Mouse (Mus musculus) embryonic facial prominence, embryonic 15.5 days (tissue): ENCODE measurements around the gene Col19a1. TPM values are rescaled to one million over a fixed set of nuclear protein-coding genes. Genes with fewer than 3 reads are reported as not detected.

ENCODE experiments used
- ATAC-seq: fragments of 200-750 bp; cut with Nextera tagmentation; 2 replicates; pipeline ENCODE4 v1.8.0; 2017; ENCODE audit warnings: low read depth, moderate TSS enrichment; ENCODE audit not compliant: insufficient number of reproducible peaks, low FRiP score, low TSS enrichment
- H3K27ac ChIP-seq: fragments of 300-500 bp; sonication (generic); replicated peaks from 2 replicates; pipeline ENCODE4 v1.5.1; 2015; ENCODE audit warnings: mild to moderate bottlenecking, inconsistent platforms
- H3K27me3 ChIP-seq: fragments of 300-500 bp; sonication (generic); 2 replicates; pipeline ENCODE4 v1.6.1; 2015; ENCODE audit warnings: inconsistent platforms
- H3K36me3 ChIP-seq: fragments of 300-500 bp; sonication (generic); 2 replicates; pipeline ENCODE4 v1.6.1; 2015; ENCODE audit warnings: mild to moderate bottlenecking, inconsistent platforms
- H3K4me1 ChIP-seq: fragments of 300-500 bp; sonication (generic); 2 replicates; pipeline ENCODE4 v1.6.1; 2015; ENCODE audit warnings: inconsistent platforms
- H3K4me2 ChIP-seq: fragments of 300-500 bp; sonication (generic); replicated peaks from 2 replicates; pipeline ENCODE4 v1.6.1; 2015; ENCODE audit warnings: mild to moderate bottlenecking, inconsistent platforms
- H3K4me3 ChIP-seq: fragments of 300-500 bp; sonication (generic); replicated peaks from 2 replicates; pipeline ENCODE4 v1.5.1; 2015; ENCODE audit warnings: mild to moderate bottlenecking, inconsistent platforms
- H3K9ac ChIP-seq: fragments of 300-500 bp; sonication (generic); 2 replicates; pipeline ENCODE4 v1.6.1; 2015; ENCODE audit warnings: inconsistent platforms
- H3K9me3 ChIP-seq: fragments of 300-500 bp; sonication (generic); replicated peaks from 2 replicates; pipeline ENCODE4 v1.6.1; 2016; ENCODE audit warnings: inconsistent platforms
- WGBS: fragments of 180-500 bp; shearing (Covaris S2); methylation state at CpG from one replicate; pipeline ENCODE4 v1.1.7; 2015; 5-methylcytosine and 5-hydroxymethylcytosine counted together
- polyA plus RNA-seq: library from polyadenylated mRNA; unstranded; fragments of >200 nt; fragmentation: Nextera tagmentation; extraction: Ambion mirVana; gene quantifications from 2 replicates; pipeline ENCODE4 v1.2.1, GENCODE M21; 2015

The Col19a1 gene
- polyA plus RNA-seq, 1 experiment from 2014 or later, result 4.1 TPM

GRCm38 (mm10) chr1:24364775-24365174, 222.5 kb downstream of the Col19a1 start:
- Histone ChIP-seq H3K36me3 (no peaks in the 10 kb centered on the region), H3K27ac (no peak overlapping the region)
- WGBS, result 67% methylated on average over 7 of the region's 7 CpGs

GRCm38 (mm10) chr1:24361990-24362635, 225.2 kb downstream of the Col19a1 start:
- no peak overlapping the region for H3K4me2 ChIP-seq
- no peaks in the 10 kb centered on the region for H3K4me1 ChIP-seq
- no peaks in the 10 kb centered on the region for H3K36me3 ChIP-seq
- H3K9ac ChIP-seq, result no peak overlapping the region
- WGBS, result 61% methylated on average over 13 of the region's 13 CpGs
- no peak overlapping the region for H3K27ac ChIP-seq
- ATAC-seq, result no peak
- no peaks in the 10 kb centered on the region for H3K9me3 ChIP-seq
- no peaks in the 10 kb centered on the region for H3K27me3 ChIP-seq
- H3K4me3 ChIP-seq, result no peak overlapping the region

More at GRCm38 (mm10) chr1:24364775-24365174, 222.5 kb downstream of the Col19a1 start:
- Histone ChIP-seq H3K4me1 (no peaks in the 10 kb centered on the region), H3K9me3 (no peaks in the 10 kb centered on the region), H3K27me3 (no peaks in the 10 kb centered on the region), H3K4me2 (no peak overlapping the region), H3K4me3 (no peak overlapping the region), H3K9ac (no peak overlapping the region)
- ATAC-seq, result no peak

DNA sequence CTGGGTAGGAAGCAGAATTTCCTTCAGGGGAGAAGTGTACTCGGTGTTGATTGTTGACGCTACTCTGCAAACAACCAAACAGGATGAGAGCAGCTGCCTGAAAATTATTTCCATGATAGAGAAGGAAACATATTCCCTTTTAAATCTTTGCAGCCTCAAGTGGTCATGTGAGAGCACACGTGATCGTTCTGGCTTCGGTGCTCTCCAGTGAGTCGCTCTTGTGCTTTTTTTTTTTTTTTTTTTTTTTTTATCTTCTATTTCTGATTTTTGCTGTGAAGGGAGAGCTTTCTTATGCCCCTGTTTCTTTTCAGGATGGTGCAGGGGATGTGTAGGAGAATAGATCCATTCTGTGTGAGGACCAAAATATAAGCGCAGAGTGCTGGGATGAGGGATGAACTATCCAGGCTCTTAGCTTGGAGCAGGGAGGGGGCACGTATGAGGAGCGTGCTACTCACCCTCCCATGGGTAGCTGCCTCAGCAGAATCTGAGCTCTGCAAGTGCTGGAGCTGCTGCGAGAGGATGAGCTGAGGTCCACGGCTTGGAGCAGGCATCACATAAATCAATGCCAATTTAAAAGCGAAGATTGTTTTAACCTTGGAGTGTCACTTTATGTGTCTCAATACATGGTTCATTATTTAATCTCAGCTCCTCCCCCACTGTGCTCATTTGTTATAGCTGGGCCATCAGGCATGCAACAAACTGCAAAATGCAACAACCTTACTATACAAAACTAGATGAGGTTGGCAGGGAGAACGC, 237.6 kb downstream of the Col19a1 start:
- no peak overlapping the region for H3K4me2 ChIP-seq
- ATAC-seq, result no peak
- H3K27ac ChIP-seq, result no peak overlapping the region
- 79% methylated on average over 13 of the region's 13 CpGs for WGBS
- H3K4me3 ChIP-seq, result no peak overlapping the region
- no peaks in the 10 kb centered on the region for H3K9me3 ChIP-seq
- H3K4me1 ChIP-seq, result no peaks in the 10 kb centered on the region
- no peak overlapping the region for H3K9ac ChIP-seq
- no peaks in the 10 kb centered on the region for H3K27me3 ChIP-seq
- H3K36me3 ChIP-seq, result no peaks in the 10 kb centered on the region

GRCm38 (mm10) chr1:24347621-24348160, 239.6 kb downstream of the Col19a1 start:
- H3K27ac ChIP-seq, result no peak overlapping the region
- no peak overlapping the region for H3K4me3 ChIP-seq
- no peaks in the 10 kb centered on the region for H3K4me1 ChIP-seq
- H3K9me3 ChIP-seq, result no peaks in the 10 kb centered on the region
- no peak for ATAC-seq
- no peak overlapping the region for H3K9ac ChIP-seq
- no peaks in the 10 kb centered on the region for H3K36me3 ChIP-seq
- H3K4me2 ChIP-seq, result no peak overlapping the region
- H3K27me3 ChIP-seq, result no peaks in the 10 kb centered on the region
- 77% methylated on average over 5 of the region's 5 CpGs for WGBS

DNA sequence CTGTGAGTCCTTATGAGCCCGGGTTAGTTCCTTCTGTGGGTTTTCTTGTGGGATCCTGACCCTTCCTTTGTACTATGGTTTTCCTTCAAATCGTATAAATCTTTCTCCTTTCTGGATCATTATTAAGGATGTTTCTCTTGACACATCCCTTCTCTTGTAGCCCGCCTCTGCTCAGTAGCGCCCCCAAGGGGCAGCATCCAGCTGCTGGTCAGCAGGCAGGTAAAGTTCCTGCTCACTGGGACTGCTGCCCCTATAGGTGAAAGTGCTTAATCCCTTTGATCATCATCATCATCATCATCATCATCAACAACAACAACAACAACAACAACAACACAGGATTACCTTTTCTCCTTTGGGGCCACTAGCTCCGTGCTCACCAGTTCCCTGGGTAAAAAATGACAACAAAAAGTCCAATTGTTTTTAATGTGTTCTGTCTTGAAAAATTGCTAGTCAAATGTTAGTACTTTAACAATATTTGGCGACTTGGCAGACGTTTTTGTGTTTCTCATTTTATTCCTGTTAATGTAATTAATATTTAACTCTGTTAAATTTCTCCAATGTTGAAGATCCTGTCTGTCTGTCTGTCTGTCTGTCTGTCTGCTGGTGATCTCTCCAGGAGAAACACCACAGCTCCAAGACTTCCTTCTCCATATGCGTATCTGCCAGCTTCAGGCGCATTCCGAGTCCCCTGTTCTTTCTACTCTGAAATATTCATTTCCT, 249.6 kb downstream of the Col19a1 start:
- Histone ChIP-seq H3K4me1 (no peaks in the 10 kb centered on the region), H3K4me3 (no peak overlapping the region), H3K4me2 (no peak overlapping the region), H3K9me3 (no peaks in the 10 kb centered on the region), H3K27me3 (no peaks in the 10 kb centered on the region), H3K36me3 (no peaks in the 10 kb centered on the region), H3K9ac (no peak overlapping the region), H3K27ac (no peak overlapping the region)
- 81% methylated on average over 10 of the region's 10 CpGs for WGBS
- ATAC-seq, result no peak

GRCm38 (mm10) chr1:24336051-24336450, 251.2 kb downstream of the Col19a1 start:
- Histone ChIP-seq H3K9me3 (no peaks in the 10 kb centered on the region), H3K27ac (no peak overlapping the region), H3K4me3 (no peak overlapping the region), H3K9ac (no peak overlapping the region), H3K4me1 (no peaks in the 10 kb centered on the region), H3K27me3 (no peaks in the 10 kb centered on the region), H3K36me3 (no peaks in the 10 kb centered on the region), H3K4me2 (no peak overlapping the region)
- WGBS, result 61% methylated on average over 3 of the region's 3 CpGs
- no peak for ATAC-seq

GRCm38 (mm10) chr1:24316961-24317589, 270.2 kb downstream of the Col19a1 start:
- WGBS, result 75% methylated on average over 6 of the region's 6 CpGs
- H3K9me3 ChIP-seq, result no peaks in the 10 kb centered on the region
- no peak overlapping the region for H3K9ac ChIP-seq
- no peaks in the 10 kb centered on the region for H3K36me3 ChIP-seq
- no peak overlapping the region for H3K4me3 ChIP-seq
- no peak overlapping the region for H3K27ac ChIP-seq
- no peaks in the 10 kb centered on the region for H3K27me3 ChIP-seq
- no peak for ATAC-seq
- H3K4me1 ChIP-seq, result no peaks in the 10 kb centered on the region
- H3K4me2 ChIP-seq, result no peak overlapping the region

DNA sequence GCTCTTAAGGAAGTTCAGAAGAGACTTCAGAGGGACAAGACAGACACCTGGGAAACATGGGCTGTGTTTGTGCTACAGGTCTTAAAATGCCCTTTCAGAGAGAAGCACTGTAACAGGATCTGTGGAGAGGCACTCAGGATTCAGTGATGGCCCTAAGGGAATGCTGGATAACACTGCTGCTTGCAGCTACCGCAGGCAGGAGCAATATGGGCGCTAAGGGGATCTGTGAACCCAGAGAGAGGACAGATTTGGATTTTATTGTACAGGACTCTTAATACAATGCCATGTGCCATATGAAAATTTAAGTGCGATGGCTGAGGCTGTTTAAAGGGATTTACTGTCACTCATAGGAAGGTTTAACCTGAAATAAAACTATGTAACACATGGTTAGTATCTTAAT, 270.8 kb downstream of the Col19a1 start:
- ATAC-seq, result no peak
- no peaks in the 10 kb centered on the region for H3K27me3 ChIP-seq
- 72% methylated on average over 3 of the region's 3 CpGs for WGBS

DNA sequence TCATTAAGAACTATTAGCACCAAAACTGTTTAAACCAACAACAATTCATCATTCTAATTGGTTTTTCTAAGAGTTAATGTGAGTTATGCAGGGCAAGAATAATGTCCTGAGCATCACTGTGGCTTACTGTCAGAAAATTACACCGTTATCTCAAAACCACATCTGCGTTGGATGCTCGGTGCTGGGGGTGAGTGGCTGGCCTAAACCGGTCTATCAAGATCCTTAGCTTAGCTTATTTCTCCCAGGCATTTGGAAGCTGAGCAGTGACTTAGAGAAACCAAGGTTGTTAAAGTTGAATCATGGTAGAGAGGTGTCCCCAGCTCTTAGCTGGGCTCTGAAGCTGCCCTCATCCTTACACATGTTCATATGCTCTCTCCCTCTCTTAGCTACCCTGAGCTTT, 276.4 kb downstream of the Col19a1 start:
- Histone ChIP-seq H3K4me2 (no peak overlapping the region), H3K27ac (no peak overlapping the region), H3K4me3 (no peak overlapping the region), H3K27me3 (no peaks in the 10 kb centered on the region), H3K9ac (no peak overlapping the region), H3K9me3 (no peaks in the 10 kb centered on the region), H3K36me3 (no peaks in the 10 kb centered on the region), H3K4me1 (no peaks in the 10 kb centered on the region)
- no peak for ATAC-seq
- 64% methylated on average over 4 of the region's 4 CpGs for WGBS

More for the DNA sequence above, 270.8 kb downstream of the Col19a1 start:
- Histone ChIP-seq H3K9me3 (no peaks in the 10 kb centered on the region), H3K27ac (no peak overlapping the region), H3K4me2 (no peak overlapping the region), H3K4me3 (no peak overlapping the region), H3K9ac (no peak overlapping the region), H3K4me1 (no peaks in the 10 kb centered on the region), H3K36me3 (no peaks in the 10 kb centered on the region)

GRCm38 (mm10) chr1:24310193-24310592, 277.1 kb downstream of the Col19a1 start:
- H3K27me3 ChIP-seq, result no peaks in the 10 kb centered on the region
- no peak overlapping the region for H3K27ac ChIP-seq
- H3K9me3 ChIP-seq, result no peaks in the 10 kb centered on the region
- H3K4me1 ChIP-seq, result no peaks in the 10 kb centered on the region
- H3K9ac ChIP-seq, result no peak overlapping the region
- WGBS, result 71% methylated on average over 2 of the region's 2 CpGs
- H3K4me3 ChIP-seq, result no peak overlapping the region
- no peak for ATAC-seq
- no peak overlapping the region for H3K4me2 ChIP-seq
- no peaks in the 10 kb centered on the region for H3K36me3 ChIP-seq

DNA sequence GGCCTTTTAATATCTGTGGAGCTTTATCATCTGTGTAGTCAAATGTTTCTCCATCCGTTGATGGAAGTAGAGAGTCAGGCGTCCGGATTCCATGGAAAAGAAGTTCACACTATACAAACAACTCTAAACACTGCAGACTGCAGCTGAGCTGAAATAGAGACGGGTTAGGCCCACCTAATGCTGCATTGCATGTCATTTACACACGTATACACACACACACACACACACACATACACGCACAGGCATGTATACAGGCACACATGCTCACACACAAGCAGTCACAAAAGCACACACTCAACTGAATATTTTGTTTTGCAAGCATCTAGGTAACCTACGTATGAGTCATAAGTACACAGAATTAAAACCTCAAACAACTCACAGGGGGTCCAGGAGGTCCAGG, 284.2 kb downstream of the Col19a1 start:
- H3K27me3 ChIP-seq, result no peaks in the 10 kb centered on the region
- no peak overlapping the region for H3K4me2 ChIP-seq
- H3K9ac ChIP-seq, result no peak overlapping the region
- no peak overlapping the region for H3K27ac ChIP-seq
- WGBS, result 82% methylated on average over 7 of the region's 7 CpGs
- no peaks in the 10 kb centered on the region for H3K4me1 ChIP-seq
- ATAC-seq, result no peak
- no peak overlapping the region for H3K4me3 ChIP-seq
- no peaks in the 10 kb centered on the region for H3K36me3 ChIP-seq
- no peaks in the 10 kb centered on the region for H3K9me3 ChIP-seq
